Mouse (Mus musculus): ENCODE data around the gene Sars.

The Sars gene

DNA sequence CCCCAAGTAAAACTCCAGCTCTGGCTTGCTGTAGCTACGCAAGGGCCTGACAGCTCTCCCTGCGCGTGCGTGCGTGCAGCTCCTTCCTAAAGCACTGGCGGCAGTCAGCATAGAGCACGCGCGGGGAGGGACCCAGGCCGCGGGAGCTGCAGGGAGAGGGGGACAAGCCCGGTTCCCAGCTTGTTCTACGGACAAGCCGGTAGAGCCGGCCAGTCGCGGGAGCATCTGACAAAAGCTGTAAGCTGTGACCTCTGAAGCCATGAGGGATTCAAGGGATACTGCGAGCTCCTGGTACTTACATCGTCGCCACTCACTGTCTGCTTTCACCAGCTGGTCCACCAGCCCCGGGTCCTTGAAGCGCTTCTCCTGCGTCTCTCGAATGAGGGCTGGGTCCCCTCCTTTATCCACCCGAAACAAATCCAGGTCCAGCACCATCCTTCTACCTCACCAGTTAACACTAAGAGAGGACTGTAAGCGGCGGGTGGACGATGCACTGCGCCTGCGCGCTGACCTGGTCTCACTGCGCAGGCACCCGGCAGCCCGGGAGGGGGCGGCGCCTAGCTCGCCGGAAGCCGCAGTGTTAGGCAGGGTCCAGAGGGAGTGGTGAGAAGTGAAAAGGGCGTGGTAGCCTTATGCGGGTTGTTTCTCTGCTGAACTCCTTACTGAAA lies at the start of gene Sars:
Gene Sars (minus strand): TSS at position 512 of the 668 bp plus-strand sequence.
- peak; percentile 87 for DNase-seq (ENCODE audit: low spot score)

DNA sequence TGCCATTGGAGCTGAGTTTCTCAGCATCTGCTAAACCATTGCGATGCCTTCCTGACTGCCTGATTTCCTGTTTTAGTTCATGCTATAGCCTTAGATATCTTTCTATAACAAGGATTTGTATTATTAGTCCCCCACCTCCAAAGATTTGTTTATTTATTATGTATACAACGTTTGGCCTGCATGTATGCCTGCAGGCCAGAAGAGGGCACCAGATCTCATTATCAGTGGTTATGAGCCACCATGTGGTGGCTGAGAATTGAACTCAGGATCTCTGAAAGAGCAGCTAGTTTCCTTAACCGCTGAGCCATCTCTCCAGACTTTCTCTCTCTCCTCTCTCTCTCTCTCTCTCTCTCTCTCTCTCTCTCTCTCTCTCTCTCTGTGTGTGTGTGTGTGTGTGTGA lies 45.0 kb upstream of the Sars start:
- no peak for DNase-seq (ENCODE audit: low spot score)

GRCm38 (mm10) chr3:108484749-108485148 lies 39.7 kb upstream of the Sars start:
- DNase-seq (ENCODE audit: low spot score) = no peak

GRCm38 (mm10) chr3:108478800-108479199 lies 33.8 kb upstream of the Sars start:
- DNase-seq (ENCODE audit: low spot score) = no peak

DNA sequence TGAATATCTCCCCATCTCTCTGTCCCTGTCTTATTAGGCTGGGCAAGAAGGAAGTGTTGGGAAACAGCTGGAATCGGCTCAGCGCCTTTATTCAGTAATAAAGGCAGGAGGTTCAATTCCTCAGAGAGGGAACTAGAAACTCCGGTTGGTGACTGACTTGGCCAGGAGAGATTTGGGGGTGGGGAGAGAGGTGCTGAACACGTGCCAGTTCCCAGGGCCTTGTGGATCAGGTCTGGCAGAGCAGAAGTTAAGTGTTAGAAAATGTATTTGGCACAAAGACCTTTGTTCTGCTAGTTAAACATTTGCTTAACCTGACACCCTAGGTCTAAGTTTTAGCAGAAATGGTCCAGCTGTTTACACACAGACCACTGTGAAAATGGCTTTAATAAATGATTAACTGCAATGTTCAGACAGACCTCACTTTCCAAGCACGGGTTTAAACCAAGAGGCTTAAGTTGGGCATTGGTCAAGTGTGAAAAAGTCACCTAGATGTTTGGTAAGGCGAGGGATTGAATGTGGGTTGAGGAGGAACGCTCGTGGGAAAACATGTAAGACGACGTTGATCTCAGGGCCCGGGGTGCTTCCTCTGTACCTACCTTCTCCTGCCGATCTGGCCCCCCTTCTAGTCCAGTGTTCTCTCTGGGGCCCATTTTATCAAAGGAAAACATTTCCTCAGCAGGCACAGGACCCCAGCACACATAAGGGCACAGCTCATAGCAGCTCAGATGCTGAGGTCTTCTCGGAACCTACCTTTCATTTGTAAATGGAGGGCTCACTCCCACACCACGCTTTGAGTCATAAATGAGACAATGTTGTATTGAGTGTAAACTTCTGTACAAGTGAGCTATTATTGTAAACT lies 32.0 kb upstream of the Sars start:
- DNase-seq (ENCODE audit: low spot score) = no peak

DNA sequence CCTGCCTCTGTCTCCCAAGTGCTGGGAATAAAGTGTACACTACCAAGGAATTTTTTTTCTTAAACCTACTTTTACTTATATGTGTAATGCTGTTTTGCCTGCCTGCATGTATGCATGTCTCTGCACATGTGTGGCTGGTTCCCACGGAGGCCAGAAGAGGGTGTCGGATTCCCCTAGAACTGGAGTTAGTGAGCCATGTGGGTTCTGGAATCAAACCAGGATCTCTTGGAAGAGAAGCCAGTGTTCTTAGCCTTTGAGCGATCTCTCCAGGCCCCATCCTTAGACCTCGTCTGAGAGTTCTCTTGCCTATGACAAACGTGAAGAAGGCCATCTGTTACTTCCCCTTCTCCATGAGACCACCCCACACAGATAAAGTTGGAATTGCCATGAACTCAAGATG lies 30.5 kb upstream of the Sars start:
- no peak for DNase-seq (ENCODE audit: low spot score)

- no peak for DNase-seq (ENCODE audit: low spot score)
Measured at GRCm38 (mm10) chr3:108474969-108475368, 30.0 kb upstream of the Sars start.

DNA sequence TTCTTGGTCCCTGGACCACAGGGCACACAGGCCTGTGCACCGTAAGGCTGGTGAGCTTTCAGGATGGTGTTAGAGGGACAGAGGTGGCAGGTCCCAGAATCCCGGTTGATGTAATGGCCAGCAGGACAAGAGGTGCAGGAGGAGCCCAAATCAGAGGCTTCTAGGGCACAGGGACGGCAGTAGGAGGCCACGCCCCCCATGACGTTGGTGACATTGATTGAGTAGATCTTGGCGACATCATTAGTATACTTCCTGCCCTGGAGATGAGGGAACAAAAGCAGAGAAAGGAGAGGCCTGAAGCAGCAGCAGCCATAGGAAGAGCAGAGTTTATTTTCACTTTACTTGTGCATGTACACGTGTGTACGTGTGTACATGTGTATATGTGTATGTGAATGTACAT lies 22.8 kb upstream of the Sars start:
- no peak for DNase-seq (ENCODE audit: low spot score)

DNA sequence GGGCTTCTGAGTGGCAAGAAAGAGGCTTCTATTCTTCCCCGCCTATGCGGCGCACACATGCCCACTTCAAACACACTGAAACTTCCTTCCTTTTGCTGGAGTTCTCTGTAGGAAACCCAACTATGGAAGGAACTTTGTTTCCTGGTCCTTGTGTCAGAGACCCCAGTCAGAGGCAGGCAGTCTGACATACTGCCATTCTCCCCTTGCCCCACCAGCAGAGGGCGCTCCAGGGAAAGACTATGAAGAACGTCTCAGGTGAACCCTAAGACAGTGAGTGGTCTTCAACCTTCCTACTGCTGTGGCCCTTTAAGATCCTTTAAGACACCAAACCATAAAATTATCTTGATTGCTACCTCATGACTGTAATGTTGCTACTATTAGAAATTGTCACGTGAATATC lies 21.4 kb upstream of the Sars start:
- peak; percentile 47 for DNase-seq (ENCODE audit: low spot score)

DNA sequence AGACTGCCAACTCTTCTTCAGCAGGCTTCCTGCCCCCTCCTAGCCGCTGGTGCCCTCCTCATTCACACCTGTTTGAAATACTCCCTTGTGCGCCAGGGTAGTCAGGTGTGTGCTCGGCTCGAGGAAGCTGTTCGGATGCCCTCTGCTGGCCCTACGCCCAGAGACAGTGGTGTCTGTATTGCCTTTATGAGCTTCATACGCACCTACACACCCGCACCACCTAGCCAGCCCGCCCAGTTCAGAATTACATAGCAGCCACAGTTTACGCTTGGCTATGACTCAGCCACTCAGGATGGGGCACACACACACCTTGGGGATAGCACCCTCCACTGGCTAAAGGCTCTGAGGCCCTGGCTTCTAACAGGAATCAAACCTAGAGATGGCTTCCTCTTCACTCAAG lies 13.9 kb upstream of the Sars start:
- peak; percentile 25 for DNase-seq (ENCODE audit: low spot score)

DNA sequence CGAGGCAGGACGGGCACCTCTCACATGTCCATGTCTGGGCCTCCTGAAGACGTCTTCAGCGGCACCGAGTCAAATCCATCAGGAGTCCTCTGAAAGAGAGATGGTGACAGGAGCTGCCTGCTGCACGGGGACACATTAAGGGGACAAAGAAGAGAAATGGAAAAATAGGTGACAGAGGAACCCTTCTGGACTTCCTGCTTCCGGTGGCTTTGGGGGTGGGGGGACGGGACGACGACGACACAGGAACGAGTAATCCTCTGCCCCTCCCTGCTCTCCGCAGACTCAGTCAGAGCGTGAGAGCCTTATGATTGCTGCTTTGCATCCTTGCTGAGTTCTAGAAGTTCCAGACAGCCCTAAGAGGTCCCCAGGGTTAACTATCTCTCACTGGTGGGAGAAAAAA lies 13.4 kb upstream of the Sars start:
- DNase-seq (ENCODE audit: low spot score) = no peak

GRCm38 (mm10) chr3:108454172-108454571 lies 9.2 kb upstream of the Sars start:
- no peak for DNase-seq (ENCODE audit: low spot score)

DNA sequence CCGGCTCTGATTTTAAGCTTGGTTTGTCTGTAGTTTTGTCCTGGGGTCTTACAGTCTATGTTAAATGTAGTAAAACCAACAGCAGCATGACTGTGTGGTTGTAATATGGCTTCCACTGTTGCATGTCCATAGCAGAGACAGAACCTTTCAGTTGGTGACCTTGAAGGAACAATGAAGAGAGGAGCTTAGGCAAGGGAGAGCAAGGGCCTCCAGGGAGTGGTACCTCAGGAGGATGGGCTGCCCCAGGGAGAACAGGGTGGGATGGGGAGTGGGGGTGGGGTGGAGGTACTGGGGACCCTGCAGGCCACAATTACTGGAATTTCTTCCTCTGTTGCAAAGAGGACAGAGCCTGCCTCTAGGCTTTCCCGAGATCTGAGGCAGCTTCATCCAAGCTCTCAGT lies 7.0 kb upstream of the Sars start:
- DNase-seq (ENCODE audit: low spot score) = no peak

- no peak for DNase-seq (ENCODE audit: low spot score)
Measured at GRCm38 (mm10) chr3:108445366-108445705, 327 bp upstream of the Sars start.

DNA sequence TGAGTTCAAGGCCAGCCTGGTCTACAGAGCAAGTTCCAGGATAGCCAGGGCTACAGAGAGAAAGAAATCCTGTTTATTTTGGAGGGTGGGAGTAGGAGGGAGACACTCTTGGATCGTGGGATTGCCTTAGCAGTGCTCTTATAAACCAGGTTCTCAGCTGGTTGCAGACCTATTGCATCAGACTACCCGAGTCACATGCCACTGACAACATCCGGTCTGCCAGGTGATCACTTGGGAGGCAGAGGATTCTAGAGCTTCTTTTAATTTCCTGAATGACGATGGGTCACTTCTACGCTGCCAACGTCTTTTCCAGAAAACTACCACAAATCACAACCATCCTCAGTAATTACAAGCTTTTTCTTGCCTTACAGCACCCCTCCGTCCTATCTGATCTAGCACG lies 980 bp downstream of the Sars start:
- peak; percentile 45 for DNase-seq (ENCODE audit: low spot score)

GRCm38 (mm10) chr3:108436380-108436714 lies 8.7 kb downstream of the Sars start:
- DNase-seq (ENCODE audit: low spot score) = no peak

GRCm38 (mm10) chr3:108435701-108436379 lies 9.2 kb downstream of the Sars start:
- DNase-seq (ENCODE audit: low spot score) = no peak

DNA sequence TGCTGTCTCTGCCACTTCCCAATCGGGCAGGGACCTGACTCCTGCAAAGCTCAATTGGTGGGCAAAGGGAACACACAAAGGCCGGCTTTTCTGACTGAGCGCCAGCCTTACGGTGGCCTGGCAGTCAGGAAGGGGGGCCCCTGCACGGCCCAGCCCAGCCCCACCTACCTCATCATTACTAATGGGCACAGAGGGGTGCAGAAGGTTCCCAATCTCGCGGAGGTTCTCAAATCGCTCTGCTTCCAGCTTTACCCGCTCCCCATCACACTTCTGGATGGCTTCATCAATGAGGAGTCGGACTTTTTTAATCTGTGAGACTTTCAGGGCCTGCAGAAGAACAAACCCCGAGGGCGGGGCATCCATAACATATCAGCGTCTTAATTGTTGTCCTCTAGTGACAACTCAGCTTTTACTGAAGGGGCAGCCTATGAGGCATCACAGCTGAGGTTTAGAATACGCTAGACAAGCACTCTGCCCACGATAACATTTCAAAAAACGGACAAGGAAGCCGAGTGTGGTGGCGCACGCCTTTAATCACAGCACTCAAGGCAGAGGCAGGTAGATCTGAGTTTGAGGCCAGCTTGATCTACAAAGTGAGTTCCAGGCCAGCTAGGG lies 11.0 kb downstream of the Sars start:
- DNase-seq (ENCODE audit: low spot score) = no peak

DNA sequence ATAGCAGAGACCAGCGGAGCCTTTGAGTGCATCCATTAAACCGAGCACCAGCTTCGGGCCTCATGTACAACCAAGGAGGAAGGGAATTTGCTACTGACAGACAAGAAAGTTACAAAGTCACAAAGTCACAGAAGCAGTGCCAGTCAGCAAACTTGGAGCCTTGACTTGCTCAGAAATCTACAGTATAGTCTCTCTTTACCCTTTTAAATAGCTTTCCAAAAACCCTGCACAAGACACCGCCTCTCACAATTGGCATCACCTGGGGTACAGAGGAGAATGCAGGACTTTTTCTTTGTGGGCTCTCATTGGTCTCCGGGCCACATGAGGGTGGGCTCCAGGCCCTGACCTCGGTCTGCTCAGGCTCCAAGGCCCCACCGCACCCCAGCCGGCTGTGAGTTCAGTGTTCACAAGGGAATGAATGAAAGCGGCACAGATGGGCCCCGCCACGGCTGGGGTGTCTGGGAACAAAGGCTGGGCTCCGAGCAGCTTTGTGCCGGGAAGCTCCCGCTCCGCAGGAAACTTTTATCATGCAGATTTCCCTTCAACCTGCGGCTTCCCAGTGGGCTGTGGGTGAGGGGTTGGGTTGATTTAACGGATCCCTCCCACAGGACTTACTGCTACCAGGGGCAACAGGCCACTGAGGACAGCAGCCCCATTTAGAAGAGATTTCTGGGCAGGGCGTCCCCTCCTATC lies 11.7 kb downstream of the Sars start:
- DNase-seq (ENCODE audit: low spot score) = no peak

GRCm38 (mm10) chr3:108432542-108433187 lies 12.3 kb downstream of the Sars start:
- DNase-seq (ENCODE audit: low spot score) = no peak

DNA sequence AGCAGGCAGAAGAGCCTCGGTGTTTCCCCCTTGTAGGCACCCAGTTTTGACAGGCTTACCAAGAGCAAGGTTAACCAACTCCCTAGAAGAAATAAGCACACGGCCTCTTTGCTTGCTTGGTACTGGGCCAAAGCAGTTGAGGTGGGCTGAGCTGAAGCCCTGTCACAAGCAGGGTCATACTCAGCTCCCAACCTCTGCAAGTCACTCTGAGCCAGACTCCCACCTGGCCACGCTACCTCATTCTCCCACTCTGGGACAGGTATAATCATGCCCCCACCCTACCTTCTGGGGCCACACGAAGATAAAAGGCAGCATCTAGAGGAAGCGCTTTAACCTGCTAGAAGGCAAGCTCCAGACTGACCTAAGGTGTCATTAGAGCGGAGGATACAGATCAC lies 19.4 kb downstream of the Sars start:
- no peak for DNase-seq (ENCODE audit: low spot score)
